Mouse (Mus musculus) ES-Bruce4 (cell line): Measurements from ENCODE around the gene Hsf2bp. TPM values are rescaled to one million over a fixed set of nuclear protein-coding genes. Genes with fewer than 3 reads are reported as not detected.

Experiments used
- H3K27ac ChIP-seq: 2 replicates; pipeline ENCODE4 v1.5.1; 2012; ENCODE audit warnings: low read length, inconsistent platforms; ENCODE audit not compliant: insufficient read depth
- H3K27me3 ChIP-seq: 2 replicates; pipeline ENCODE4 v1.6.1; 2012; ENCODE audit warnings: mild to moderate bottlenecking, low read length, inconsistent platforms; ENCODE audit not compliant: control insufficient read depth, poor library complexity, insufficient read depth, severe bottlenecking
- H3K36me3 ChIP-seq: 2 replicates; pipeline ENCODE4 v1.6.1; 2012; ENCODE audit warnings: inconsistent platforms, mild to moderate bottlenecking, low read length, moderate library complexity; ENCODE audit not compliant: control insufficient read depth, poor library complexity, insufficient read depth, severe bottlenecking
- H3K4me1 ChIP-seq: one replicate; pipeline ENCODE4 v1.8.1; 2011; ENCODE audit warnings: low read length; ENCODE audit not compliant: control insufficient read depth, insufficient read depth
- H3K4me3 ChIP-seq: 2 replicates; pipeline ENCODE4 v1.5.1; 2011; ENCODE audit warnings: low read depth, mild to moderate bottlenecking, low read length
- H3K9ac ChIP-seq: 2 replicates; pipeline ENCODE4 v1.6.1; 2012; ENCODE audit warnings: low read depth, mild to moderate bottlenecking, inconsistent platforms; ENCODE audit not compliant: poor library complexity, severe bottlenecking
- H3K9me3 ChIP-seq: replicated peaks from 2 replicates; pipeline ENCODE4 v1.6.1; 2012; ENCODE audit warnings: mild to moderate bottlenecking, low read length, inconsistent platforms; ENCODE audit not compliant: control insufficient read depth, poor library complexity, insufficient read depth, severe bottlenecking
- CTCF ChIP-seq: IDR thresholded peaks from one replicate; pipeline ENCODE4 v1.8.1; 2011; ENCODE audit warnings: low read depth, low read length
- EP300 ChIP-seq: IDR thresholded peaks from 2 replicates; pipeline ENCODE4 v1.6.1; 2011; ENCODE audit warnings: low read depth, low read length; ENCODE audit not compliant: insufficient read depth
- POLR2A ChIP-seq: IDR thresholded peaks from one replicate; pipeline ENCODE4 v1.8.1; 2011; ENCODE audit warnings: low read length; ENCODE audit not compliant: insufficient read depth
- polyA plus RNA-seq: library from polyadenylated mRNA; stranded (reverse); fragments of >200 nt; gene quantifications from 2 replicates; pipeline ENCODE4 v1.2.4, GENCODE M21; 2011; ENCODE audit warnings: low read depth; ENCODE audit not compliant: missing spikeins, insufficient read depth, insufficient read length

Hsf2bp gene
- polyA plus RNA-seq, 1 experiment: 55.0 TPM

DNA sequence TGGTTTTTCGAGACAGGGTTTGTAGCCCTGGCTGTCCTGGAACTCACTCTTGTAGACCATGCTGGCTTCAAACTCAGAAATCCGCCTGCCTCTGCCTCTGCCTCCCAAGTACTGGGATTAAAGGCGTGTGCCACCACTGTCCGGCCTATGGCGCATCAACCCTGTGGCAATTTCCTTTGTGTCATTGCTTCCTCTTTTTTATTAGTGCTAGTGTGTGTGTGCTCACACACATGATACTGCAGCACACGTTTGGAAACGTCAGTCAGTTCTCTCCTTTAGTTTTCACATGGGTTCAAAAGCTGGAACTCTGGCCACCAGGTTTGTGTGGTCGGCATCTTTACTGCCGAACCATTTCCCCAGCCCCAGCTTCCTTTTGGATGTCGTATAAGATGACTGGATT lies 4.1 kb upstream of the Hsf2bp start:
- peaks cover 22% of the 10 kb centered on the region for H3K36me3 ChIP-seq

DNA sequence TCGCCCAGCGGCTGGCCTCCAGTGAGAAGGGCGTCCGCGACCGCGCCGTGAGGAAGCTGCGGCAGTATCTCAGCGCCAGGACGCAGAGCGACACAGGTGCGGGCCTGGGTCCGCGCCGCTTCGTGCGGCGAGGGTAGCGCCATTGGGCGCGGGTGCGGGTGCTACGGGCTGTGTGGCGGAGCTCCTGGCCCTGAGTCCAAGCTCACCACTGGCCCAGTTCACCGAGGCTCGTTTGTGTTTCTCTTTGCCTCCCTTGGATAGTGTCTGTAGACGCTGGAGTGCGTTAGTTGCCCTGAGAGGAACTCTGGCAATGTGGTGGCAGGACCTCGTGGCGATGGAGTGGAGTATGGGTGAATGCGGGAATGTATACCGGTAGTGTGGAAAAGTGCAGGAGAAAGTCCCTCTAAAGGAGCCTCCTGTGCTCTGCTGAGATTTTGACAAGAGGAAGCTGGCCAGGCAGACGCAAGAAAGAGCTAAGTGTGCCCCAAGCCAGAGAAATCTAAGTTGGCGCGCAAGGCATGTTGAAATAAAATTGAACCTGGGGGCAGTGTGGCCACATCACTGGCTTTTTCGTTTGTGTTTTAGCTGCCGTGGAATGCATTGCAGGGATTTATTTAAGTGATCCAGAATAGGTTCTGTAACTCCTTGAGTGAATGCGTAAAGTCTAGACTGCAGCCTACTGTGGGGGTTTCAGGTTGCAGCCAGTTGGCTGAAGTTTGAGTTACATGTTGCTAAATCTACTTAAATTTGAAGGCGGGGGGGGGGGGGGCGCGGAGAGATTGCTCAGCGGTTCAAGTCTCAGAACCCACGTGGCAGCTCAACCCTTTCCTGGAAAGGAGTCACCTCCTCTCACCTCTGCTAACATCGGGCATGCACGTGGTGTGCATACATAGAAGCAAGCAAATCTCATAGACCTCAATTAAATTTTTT lies 625 bp upstream of the Hsf2bp start:
- peaks cover 2% of the 10 kb centered on the region for H3K4me1 ChIP-seq
- H3K36me3 ChIP-seq: peaks cover 19% of the 10 kb centered on the region

More for the DNA sequence above, 4.1 kb upstream of the Hsf2bp start:
- Histone ChIP-seq H3K9me3 (no peaks in the 10 kb centered on the region), H3K4me1 (peaks cover 4% of the 10 kb centered on the region), H3K4me3 (no peak overlapping the region), H3K27me3 (no peaks in the 10 kb centered on the region), H3K9ac (no peak overlapping the region), H3K27ac (no peak overlapping the region)
- TF ChIP-seq CTCF (no peak), POLR2A (no peak), EP300 (no peak)

DNA sequence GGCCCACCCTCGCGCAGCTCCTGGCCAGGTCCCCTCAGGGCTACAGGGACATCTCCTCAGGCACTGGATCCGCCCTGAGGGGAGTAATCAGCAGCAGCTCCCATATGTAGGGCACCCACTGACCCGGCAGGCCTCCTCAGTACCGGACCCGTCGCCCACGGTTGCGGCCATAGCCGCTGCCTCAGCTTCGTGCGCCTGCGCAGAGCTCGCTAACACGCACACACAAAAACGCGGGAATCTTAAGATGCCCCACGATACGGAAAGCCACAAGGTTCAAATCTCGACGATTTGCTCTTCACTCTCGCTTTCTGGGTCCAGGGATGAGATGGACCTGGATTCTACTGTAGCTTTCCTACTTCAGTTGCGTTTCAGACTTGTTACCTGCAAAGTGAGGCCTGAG lies 1.8 kb downstream of the Hsf2bp start:
- Histone ChIP-seq H3K36me3 (peaks cover 9% of the 10 kb centered on the region), H3K27me3 (no peaks in the 10 kb centered on the region), H3K4me3 (peak overlapping the region; percentile 76), H3K27ac (no peak overlapping the region), H3K9ac (peak overlapping the region; percentile 83), H3K9me3 (no peaks in the 10 kb centered on the region), H3K4me1 (peaks cover 2% of the 10 kb centered on the region)
- peak; percentile 23 for TF ChIP-seq POLR2A
- no peak for TF ChIP-seq EP300

More for the DNA sequence above, 625 bp upstream of the Hsf2bp start:
- no peaks in the 10 kb centered on the region for H3K27me3 ChIP-seq
- peak overlapping the region; percentile 85 for H3K4me3 ChIP-seq
- no peaks in the 10 kb centered on the region for H3K9me3 ChIP-seq
- no peak for TF ChIP-seq POLR2A
- TF ChIP-seq EP300: no peak
- no peak for TF ChIP-seq CTCF
- H3K9ac ChIP-seq: peak overlapping the region; percentile 74
- H3K27ac ChIP-seq: no peak overlapping the region

DNA sequence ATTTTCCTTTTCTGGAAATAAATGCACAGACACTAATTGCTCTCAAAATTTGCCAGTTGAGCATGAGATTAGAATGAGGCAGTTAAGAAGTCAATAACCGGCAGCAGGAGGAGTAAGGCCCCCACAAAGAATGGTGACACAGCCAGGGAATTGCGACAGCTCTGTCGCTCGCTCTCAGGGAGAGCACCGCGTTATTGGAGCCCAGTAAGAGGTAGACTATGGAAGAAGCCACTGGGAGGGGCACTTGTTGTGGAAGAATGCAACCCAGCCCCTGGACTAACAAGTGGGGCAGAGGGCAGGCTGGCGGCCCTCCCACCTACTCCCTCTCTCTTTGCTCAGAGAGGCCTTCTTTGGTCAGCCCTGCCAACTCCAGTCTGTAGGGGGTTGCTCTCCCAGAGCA lies 4.5 kb downstream of the Hsf2bp start:
- TF ChIP-seq EP300 (no peak), CTCF (no peak), POLR2A (no peak)
- no peak overlapping the region for H3K4me3 ChIP-seq
- no peaks in the 10 kb centered on the region for H3K4me1 ChIP-seq
- no peak overlapping the region for H3K9ac ChIP-seq
- no peak overlapping the region for H3K27ac ChIP-seq
- no peaks in the 10 kb centered on the region for H3K9me3 ChIP-seq
- no peaks in the 10 kb centered on the region for H3K27me3 ChIP-seq
- H3K36me3 ChIP-seq: no peaks in the 10 kb centered on the region

DNA sequence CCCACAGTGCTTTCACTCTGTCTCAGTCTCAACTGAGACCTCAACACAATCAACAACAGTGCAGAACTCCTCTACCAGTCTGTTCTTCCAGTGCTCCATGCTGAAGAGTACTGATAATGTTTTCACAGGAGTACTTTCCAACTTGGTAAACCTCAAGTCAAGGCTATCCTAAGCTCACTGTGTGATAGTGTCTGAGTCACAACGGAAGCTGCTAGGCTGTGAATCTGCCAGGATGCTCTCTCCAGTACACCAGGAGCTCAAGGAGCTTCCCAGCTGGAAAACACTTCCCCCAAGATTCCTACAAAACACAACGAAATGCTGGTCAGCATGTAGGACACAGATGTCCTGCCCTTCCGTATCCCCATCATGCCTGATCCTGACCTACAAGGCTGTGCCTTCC lies 7.8 kb downstream of the Hsf2bp start:
- Histone ChIP-seq H3K4me1 (no peaks in the 10 kb centered on the region), H3K4me3 (no peak overlapping the region), H3K27ac (no peak overlapping the region), H3K27me3 (no peaks in the 10 kb centered on the region), H3K9me3 (no peaks in the 10 kb centered on the region), H3K9ac (no peak overlapping the region), H3K36me3 (0 out of 2 replicates have a peak, but pooled peaks cover 2% of the 10 kb centered on the region)
- TF ChIP-seq CTCF: no peak
- no peak for TF ChIP-seq POLR2A
- TF ChIP-seq EP300: no peak

DNA sequence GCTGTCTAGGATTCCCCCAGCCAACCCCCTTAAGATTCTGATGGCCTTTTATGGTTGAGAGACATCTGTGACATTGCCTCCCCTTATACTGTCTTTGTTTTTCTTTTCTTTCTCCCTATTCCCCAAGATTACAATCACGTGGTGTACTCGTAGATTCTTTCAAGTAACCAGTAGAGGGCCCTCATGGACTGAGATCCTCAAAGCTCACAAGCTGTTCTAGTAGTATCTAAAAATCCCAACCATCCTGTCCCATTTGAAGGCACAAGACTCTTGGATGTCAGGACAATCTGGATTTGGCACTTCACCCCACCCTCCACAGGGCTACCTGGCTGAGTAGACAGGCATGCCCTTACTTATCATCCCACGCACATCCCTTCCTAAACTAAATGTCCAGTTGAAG lies 8.5 kb downstream of the Hsf2bp start:
- H3K9ac ChIP-seq: no peak overlapping the region
- no peak overlapping the region for H3K4me3 ChIP-seq
- TF ChIP-seq EP300 (no peak), CTCF (no peak), POLR2A (no peak)

More for the DNA sequence above, 8.5 kb downstream of the Hsf2bp start:
- Histone ChIP-seq H3K4me1 (no peaks in the 10 kb centered on the region), H3K27me3 (no peaks in the 10 kb centered on the region), H3K9me3 (no peaks in the 10 kb centered on the region), H3K27ac (no peak overlapping the region), H3K36me3 (peaks cover 3% of the 10 kb centered on the region; the same call in 1 of the 2 replicates)
